Mouse (Mus musculus) midbrain, embryonic 13.5 days (tissue): Measurements from ENCODE around the gene 5830411N06Rik. TPM values are rescaled to one million over a fixed set of nuclear protein-coding genes. Genes with fewer than 3 reads are reported as not detected.

Experiments
- ATAC-seq: fragments of 200-750 bp; cut with Nextera tagmentation; 2 replicates; pipeline ENCODE4 v1.8.0; 2017; ENCODE audit warnings: mild to moderate bottlenecking, moderate TSS enrichment, moderate library complexity
- H3K27ac ChIP-seq: fragments of 300-500 bp; sonication (generic); 2 replicates; pipeline ENCODE4 v1.5.1; 2015; ENCODE audit warnings: inconsistent platforms, mild to moderate bottlenecking, moderate library complexity
- H3K27me3 ChIP-seq: fragments of 300-500 bp; sonication (generic); 2 replicates; pipeline ENCODE4 v1.6.1; 2015; ENCODE audit warnings: mild to moderate bottlenecking, inconsistent platforms
- H3K36me3 ChIP-seq: fragments of 300-500 bp; sonication (generic); 2 replicates; pipeline ENCODE4 v1.6.1; 2015; ENCODE audit warnings: mild to moderate bottlenecking, inconsistent platforms
- H3K4me1 ChIP-seq: fragments of 300-500 bp; sonication (generic); replicated peaks from 2 replicates; pipeline ENCODE4 v1.6.1; 2015; ENCODE audit warnings: inconsistent platforms
- H3K4me2 ChIP-seq: fragments of 300-500 bp; sonication (generic); replicated peaks from 2 replicates; pipeline ENCODE4 v1.6.1; 2015; ENCODE audit warnings: moderate library complexity, mild to moderate bottlenecking, inconsistent platforms
- H3K4me3 ChIP-seq: fragments of 300-500 bp; sonication (generic); replicated peaks from 2 replicates; pipeline ENCODE4 v1.5.1; 2015; ENCODE audit warnings: mild to moderate bottlenecking, inconsistent platforms
- H3K9ac ChIP-seq: fragments of 300-500 bp; sonication (generic); replicated peaks from 2 replicates; pipeline ENCODE4 v1.6.1; 2015; ENCODE audit warnings: mild to moderate bottlenecking, inconsistent platforms
- H3K9me3 ChIP-seq: fragments of 300-500 bp; sonication (generic); 2 replicates; pipeline ENCODE4 v1.6.1; 2016; ENCODE audit warnings: mild to moderate bottlenecking, inconsistent platforms
- WGBS: fragments of 180-500 bp; shearing (Covaris S2); methylation state at CpG from one replicate; pipeline ENCODE4 v1.1.7; 2015; 5-methylcytosine and 5-hydroxymethylcytosine counted together
- polyA plus RNA-seq: library from polyadenylated mRNA; unstranded; fragments of >200 nt; fragmentation: Nextera tagmentation; extraction: Ambion mirVana; gene quantifications from 2 replicates; pipeline ENCODE4 v1.2.1, GENCODE M21; 2015

Gene 5830411N06Rik
- polyA plus RNA-seq, 1 experiment from 2014 or later, result not detected

DNA sequence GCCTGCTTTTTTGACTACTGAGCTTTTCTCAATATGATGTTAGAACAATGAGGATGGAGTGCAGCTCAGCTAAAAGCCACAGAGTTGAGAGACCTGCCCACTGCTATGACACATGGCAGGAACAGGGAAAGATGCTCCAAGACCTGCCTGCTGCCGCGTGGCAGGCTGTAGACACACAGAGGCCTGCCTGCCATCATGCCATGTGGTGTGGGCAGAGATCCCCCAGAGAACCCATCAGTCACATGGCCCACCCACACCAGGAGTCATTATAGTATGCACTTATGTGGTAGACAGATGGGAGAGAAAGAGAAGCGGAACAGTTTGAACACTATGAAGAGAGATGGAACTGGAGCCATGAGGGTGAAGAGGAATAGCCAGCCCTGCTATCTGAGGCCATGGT lies 13.4 kb upstream of the 5830411N06Rik start:
- H3K9ac ChIP-seq, result no peak overlapping the region
- WGBS, result 100% methylated on average over 3 of the region's 3 CpGs

DNA sequence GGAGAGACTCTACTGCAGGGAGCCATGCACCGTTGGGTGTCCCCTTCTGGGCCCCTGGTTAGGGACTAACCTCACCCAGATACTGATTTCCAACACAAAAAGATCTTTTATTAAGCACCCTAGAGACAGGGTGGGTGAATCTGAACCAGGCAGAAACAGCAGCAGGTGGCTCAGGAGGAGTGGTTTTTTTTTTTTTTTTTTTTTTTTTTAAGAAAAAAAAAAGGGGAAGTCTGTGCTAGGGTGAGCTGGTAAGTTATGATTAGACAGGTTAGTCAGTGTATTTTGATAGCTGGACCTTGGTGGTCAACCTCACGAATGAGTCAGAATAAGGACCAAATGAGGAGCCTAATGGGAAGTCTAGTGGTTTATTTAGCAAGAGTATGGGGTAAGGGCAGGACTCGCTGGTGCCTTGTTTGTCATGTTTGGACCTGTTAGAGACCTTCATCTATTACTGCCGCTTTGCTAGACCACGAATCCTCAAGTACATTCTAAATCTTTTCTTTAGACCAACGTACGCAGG lies 6.8 kb downstream of the 5830411N06Rik start:
- Histone ChIP-seq H3K4me3 (no peak overlapping the region), H3K27me3 (no peaks in the 10 kb centered on the region), H3K4me2 (no peak overlapping the region), H3K9ac (no peak overlapping the region), H3K4me1 (no peaks in the 10 kb centered on the region), H3K27ac (no peak overlapping the region), H3K9me3 (no peaks in the 10 kb centered on the region), H3K36me3 (no peaks in the 10 kb centered on the region)
- no peak for ATAC-seq
- 86% methylated on average over 7 of the region's 7 CpGs for WGBS

More for the DNA sequence above, 13.4 kb upstream of the 5830411N06Rik start:
- H3K27me3 ChIP-seq, result no peaks in the 10 kb centered on the region
- H3K4me1 ChIP-seq, result no peaks in the 10 kb centered on the region
- H3K4me2 ChIP-seq, result no peak overlapping the region
- no peak overlapping the region for H3K4me3 ChIP-seq
- H3K27ac ChIP-seq, result no peak overlapping the region
- H3K9me3 ChIP-seq, result no peaks in the 10 kb centered on the region
- H3K36me3 ChIP-seq, result no peaks in the 10 kb centered on the region
- ATAC-seq, result no peak

DNA sequence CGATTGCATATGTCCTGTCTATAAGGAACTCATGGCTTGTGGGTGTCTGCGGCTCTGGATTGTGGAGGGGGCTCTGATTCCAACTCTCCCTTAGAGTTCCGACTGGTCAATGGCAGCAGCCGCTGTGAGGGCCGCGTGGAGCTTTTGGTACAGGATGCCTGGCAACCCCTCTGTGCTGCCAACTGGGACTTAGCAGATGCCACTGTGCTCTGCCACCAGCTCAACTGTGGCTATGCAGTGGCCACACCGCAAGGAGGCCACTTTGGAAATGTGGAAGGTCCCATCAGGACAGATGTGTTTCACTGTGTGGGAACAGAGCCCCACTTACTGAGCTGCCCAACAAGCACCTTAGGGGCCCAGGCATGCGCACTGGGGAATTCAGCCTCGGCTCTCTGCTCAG lies 48.7 kb downstream of the 5830411N06Rik start:
- Histone ChIP-seq H3K4me3 (no peak overlapping the region), H3K27me3 (no peaks in the 10 kb centered on the region), H3K27ac (no peak overlapping the region), H3K9ac (no peak overlapping the region), H3K36me3 (no peaks in the 10 kb centered on the region), H3K9me3 (0 out of 2 replicates have a peak, but pooled peaks cover 3% of the 10 kb centered on the region), H3K4me1 (no peaks in the 10 kb centered on the region), H3K4me2 (no peak overlapping the region)
- whole genome bisulfite sequencing, result 93% methylated on average over 9 of the region's 9 CpGs
- no peak for ATAC-seq

DNA sequence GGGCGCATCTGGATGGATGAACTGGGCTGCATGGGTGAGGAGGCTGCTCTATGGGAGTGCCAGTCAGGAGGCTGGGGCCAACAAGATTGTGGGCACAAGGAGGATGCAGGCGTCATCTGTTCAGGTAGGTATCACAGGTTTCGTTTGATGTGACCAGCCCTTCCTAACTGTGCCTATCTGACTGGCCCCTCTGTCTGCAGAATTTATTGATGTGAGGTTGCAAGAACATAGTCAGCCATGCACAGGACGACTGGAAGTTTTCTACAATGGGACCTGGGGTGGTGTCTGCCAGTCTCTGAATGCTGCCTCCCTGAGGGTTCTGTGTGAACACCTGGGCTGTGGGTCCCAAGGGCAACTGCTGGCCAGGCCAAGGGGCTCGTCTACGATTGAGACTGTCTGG lies 49.8 kb downstream of the 5830411N06Rik start:
- 78% methylated on average over 6 of the region's 6 CpGs for WGBS
- H3K4me3 ChIP-seq, result no peak overlapping the region
- no peak overlapping the region for H3K27ac ChIP-seq
- H3K9ac ChIP-seq, result no peak overlapping the region
- H3K9me3 ChIP-seq, result 0 out of 2 replicates have a peak, but pooled peaks cover 3% of the 10 kb centered on the region
- H3K4me1 ChIP-seq, result no peaks in the 10 kb centered on the region
- no peaks in the 10 kb centered on the region for H3K27me3 ChIP-seq
- H3K4me2 ChIP-seq, result no peak overlapping the region
- no peak for ATAC-seq
- no peaks in the 10 kb centered on the region for H3K36me3 ChIP-seq

GRCm38 (mm10) chr7:140299416-140299815 lies 52.3 kb downstream of the 5830411N06Rik start:
- no peaks in the 10 kb centered on the region for H3K36me3 ChIP-seq
- ATAC-seq, result no peak
- WGBS, result 90% methylated on average over 3 of the region's 3 CpGs
- H3K9ac ChIP-seq, result no peak overlapping the region
- H3K4me3 ChIP-seq, result no peak overlapping the region
- H3K27ac ChIP-seq, result no peak overlapping the region
- H3K9me3 ChIP-seq, result 0 out of 2 replicates have a peak, but pooled peaks cover 3% of the 10 kb centered on the region
- no peaks in the 10 kb centered on the region for H3K27me3 ChIP-seq
- H3K4me1 ChIP-seq, result no peaks in the 10 kb centered on the region
- H3K4me2 ChIP-seq, result no peak overlapping the region

DNA sequence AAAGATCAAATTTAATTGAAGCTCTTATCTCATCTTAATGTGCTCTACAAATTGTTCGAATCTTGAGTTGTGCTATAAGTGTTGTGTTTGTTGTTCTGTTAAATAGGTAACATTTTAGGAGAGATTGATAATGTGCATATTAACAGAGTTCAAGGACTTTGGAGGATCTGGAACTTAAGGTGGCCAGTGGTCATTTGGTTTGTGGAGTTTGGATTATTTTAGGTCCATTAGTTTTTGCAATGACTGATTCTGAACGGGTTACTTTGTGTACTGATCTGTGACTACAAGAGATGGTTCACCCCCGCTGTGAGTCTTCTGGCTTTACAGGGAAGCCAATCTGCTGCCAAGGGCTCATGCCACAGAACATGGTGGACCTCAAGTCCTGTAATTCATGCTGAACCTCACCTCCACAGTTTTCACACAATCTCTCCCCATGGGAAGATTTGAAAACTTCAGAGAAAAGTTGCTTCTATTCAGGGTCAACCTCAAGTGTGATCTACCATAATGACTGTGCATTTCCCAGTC lies 72.8 kb downstream of the 5830411N06Rik start:
- Histone ChIP-seq H3K27ac (no peak overlapping the region), H3K4me2 (no peak overlapping the region)
- 86% methylated on average over 3 of the region's 3 CpGs for WGBS

DNA sequence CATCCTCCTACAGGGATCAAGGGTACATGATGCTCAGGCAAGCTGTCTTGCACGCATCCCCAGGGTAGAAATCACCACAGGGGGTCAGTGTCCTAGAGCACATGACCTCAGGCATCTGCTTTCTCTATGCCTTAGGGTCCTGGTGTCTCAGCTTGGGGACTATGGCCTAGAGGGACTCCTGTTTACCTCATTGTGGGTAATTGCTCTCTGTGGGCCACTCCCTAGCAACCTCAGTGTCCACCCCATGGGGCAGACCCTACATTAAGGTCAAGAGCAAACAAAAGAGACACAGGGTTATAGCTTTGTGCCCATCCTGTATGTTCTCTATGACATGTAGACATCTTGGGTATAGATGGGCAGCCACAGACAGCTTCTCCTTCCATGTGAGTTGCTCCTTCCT lies 73.5 kb downstream of the 5830411N06Rik start, which contains the start of gene Olfr525:
Olfr525 (plus strand) TSS at position 301 of the 400 bp plus-strand sequence.
- Histone ChIP-seq H3K9me3 (no peaks in the 10 kb centered on the region), H3K27ac (no peak within 1 kb of the TSS), H3K27me3 (no peaks in the 10 kb centered on the region), H3K4me3 (no peak within 1 kb of the TSS), H3K36me3 (no peaks in the 10 kb centered on the region), H3K4me1 (no peaks in the 10 kb centered on the region), H3K9ac (no peak within 1 kb of the TSS), H3K4me2 (no peak within 1 kb of the TSS)
- no peak for ATAC-seq
- WGBS, result 35% methylated on average over 1 of the region's 1 CpGs

More for the DNA sequence above, 72.8 kb downstream of the 5830411N06Rik start:
- no peak for ATAC-seq
- Histone ChIP-seq H3K4me1 (no peaks in the 10 kb centered on the region), H3K27me3 (no peaks in the 10 kb centered on the region), H3K4me3 (no peak overlapping the region), H3K36me3 (no peaks in the 10 kb centered on the region), H3K9ac (no peak overlapping the region), H3K9me3 (no peaks in the 10 kb centered on the region)

DNA sequence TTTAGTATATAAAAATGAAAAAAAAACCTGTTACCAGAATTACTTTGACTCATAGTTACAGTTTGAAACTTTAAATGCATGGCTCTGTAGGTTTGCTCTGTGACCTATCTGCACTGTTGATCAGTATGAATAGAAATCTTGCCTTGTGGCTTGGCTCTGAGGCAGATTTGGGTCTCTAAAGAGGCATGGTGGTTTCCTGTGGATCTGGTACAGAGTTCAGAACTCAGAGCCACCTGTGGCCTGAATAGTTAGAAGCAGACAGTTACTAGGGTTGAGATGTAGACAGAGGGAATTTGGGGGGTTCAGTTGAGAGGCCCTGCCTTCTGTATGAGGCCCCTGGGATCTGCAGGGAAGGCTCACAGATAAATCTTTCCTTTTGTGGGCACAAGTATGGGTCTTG lies 74.1 kb downstream of the 5830411N06Rik start:
- ATAC-seq, result no peak
- Histone ChIP-seq H3K4me1 (no peaks in the 10 kb centered on the region), H3K36me3 (no peaks in the 10 kb centered on the region), H3K4me3 (no peak overlapping the region), H3K4me2 (no peak overlapping the region), H3K9ac (no peak overlapping the region), H3K27ac (no peak overlapping the region), H3K9me3 (no peaks in the 10 kb centered on the region), H3K27me3 (no peaks in the 10 kb centered on the region)

DNA sequence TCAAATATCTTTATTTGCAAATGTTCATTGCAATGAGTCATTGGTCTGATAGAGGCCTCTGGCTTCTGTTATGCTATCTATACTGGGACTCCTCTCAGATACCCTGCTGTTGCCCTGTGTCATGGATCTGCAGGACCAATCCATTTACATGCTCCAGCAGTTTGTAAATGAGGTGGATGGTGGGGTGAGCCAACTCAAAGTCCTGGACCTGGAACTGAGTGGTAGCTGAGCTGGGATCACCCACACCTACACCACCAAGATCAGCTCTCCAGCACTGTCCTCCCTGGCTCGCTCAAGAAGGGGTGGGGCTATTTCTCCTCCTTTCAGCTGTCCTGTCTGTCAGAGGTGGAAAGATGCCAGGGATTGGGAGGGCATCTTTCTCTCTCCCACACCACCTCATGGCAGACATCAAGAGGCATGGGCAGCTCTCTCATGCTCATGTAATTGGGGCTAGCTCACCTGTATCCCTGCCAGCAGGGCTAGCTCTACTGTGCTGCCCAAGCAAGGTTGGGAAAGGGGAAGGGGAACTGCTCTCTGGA lies 82.8 kb downstream of the 5830411N06Rik start:
- Histone ChIP-seq H3K4me3 (no peak overlapping the region), H3K4me1 (no peaks in the 10 kb centered on the region), H3K36me3 (no peaks in the 10 kb centered on the region), H3K4me2 (no peak overlapping the region), H3K9me3 (no peaks in the 10 kb centered on the region), H3K27ac (no peak overlapping the region), H3K9ac (no peak overlapping the region), H3K27me3 (no peaks in the 10 kb centered on the region)
- ATAC-seq, result no peak
- 47% methylated on average over 1 of the region's 1 CpGs for WGBS

DNA sequence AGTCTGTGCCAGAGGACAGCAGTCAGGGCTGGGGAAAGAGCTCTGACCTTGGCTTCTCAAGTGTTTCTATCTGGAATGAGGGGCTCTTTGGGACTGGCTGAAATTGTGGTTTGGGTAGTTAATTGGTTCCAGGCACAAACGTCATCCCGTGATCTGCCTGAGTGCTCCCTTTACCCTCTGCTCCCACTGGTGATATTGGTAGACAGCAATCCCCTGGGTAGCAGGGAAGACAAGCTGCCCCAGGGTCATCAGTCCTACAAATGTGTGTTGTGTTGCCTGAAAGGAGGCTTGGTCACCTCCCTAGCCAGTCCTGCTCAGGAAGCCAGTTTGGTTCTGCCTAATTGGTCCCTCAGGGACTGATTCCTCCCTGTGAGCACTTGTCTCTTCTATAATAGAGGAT lies 86.6 kb downstream of the 5830411N06Rik start, which contains the start of gene Olfr527:
Olfr527 (plus strand) TSS at position 301 of the 400 bp plus-strand sequence.
- Histone ChIP-seq H3K4me3 (no peak within 1 kb of the TSS), H3K27ac (no peak within 1 kb of the TSS), H3K27me3 (no peaks in the 10 kb centered on the region), H3K4me1 (no peaks in the 10 kb centered on the region), H3K4me2 (no peak within 1 kb of the TSS), H3K9me3 (no peaks in the 10 kb centered on the region), H3K36me3 (no peaks in the 10 kb centered on the region), H3K9ac (no peak within 1 kb of the TSS)
- ATAC-seq, result no peak
- 67% methylated on average over 2 of the region's 2 CpGs for WGBS
